Mouse (Mus musculus): ENCODE data around the gene Slc19a2.

Gene Slc19a2

DNA sequence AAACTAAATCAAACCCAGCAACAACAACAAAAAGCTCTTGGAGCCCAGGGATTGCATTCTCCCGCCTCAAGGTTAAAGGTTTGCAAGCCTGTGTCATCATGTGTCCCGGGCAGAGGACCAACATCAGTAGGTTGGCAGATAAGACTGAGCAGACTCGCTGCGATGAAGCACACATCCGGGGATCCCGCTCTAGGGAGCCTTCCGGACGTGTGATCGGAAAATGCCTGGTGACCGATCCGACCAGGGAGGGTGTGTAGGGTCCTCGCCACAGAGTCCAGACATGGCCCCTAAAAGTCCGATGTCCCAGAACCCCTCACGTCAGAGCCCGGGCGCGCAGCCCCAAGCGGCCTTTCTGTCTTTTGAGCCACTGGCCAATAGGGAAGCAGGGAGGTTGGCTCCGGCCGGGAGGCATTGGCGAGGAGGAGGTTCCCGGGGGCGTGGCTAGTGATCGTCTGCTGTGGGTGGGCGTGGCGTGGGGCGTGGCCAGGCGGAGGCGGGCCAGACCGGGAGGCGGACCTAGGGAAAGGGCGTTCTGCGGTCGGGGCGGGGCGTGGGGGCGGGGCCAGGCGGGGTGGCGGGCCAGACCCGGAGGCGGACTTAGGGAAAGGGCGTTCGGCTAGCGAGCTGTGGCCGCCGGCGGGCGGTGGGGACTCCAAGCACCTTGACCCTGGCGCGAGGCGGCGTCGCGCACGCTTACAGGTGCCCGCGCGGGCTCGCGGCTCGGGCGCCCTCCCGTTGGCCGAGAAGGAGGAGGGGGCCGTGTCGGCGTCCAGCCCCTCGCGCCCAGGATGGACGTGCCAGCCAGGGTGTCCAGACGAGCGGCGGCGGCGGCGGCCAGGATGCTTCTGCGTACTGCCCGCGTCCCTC is at the start of gene Slc19a2:
Gene Slc19a2 (plus strand): TSS at position 582 of the 867 bp plus-strand sequence.
- peak; percentile 79; the same call in 1 of the 2 replicates for TF ChIP-seq GATA4 (IDR thresholded peaks at IDR 0.05; ENCODE audit: insufficient replicate concordance, low read length)

DNA sequence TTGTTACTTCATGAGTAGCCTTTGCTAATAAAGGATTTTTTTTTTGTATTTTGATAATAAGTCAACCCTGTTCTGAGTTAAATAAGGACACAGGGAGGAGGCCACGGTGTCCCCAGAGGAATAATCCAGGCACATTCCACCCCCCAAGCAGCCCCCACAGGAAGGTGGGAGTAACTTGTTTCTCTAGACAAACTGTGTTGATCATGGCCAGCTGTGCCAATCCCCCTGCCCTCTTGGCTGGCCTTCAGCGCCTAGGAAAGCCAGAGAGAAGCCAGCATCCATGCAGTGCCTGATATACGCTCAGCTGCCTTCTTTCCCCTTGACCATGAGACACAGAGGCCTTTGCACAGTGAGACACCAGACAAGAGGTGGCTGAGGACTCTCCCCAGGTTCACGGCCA is 49.3 kb upstream of the Slc19a2 start:
- no peak for TF ChIP-seq GATA4 (IDR thresholded peaks at IDR 0.05; ENCODE audit: insufficient replicate concordance, low read length)

GRCm38 (mm10) chr1:164208437-164208836 is 40.4 kb upstream of the Slc19a2 start:
- no peak for TF ChIP-seq GATA4 (IDR thresholded peaks at IDR 0.05; ENCODE audit: insufficient replicate concordance, low read length)

GRCm38 (mm10) chr1:164210899-164211298 is 37.9 kb upstream of the Slc19a2 start:
- TF ChIP-seq GATA4 (IDR thresholded peaks at IDR 0.05; ENCODE audit: insufficient replicate concordance, low read length): no peak

DNA sequence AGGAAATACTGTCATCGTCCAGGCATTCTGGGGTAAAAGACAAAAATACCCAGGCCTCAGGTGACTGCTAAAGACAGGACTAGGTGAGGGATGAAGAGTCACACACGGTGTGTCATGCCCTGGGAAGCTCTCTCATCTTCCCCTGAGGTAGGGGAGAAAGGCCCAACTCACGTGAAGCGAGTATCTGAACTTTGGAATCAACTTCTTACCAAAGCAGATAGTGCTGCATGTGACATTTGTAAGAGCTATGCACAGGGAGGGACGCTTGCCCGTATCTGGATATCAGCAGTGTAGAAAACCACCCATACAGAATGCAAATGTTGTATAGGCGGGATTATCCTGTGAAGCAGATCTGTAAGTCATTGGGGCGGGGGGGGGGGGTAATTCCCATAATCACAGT is 36.2 kb upstream of the Slc19a2 start:
- TF ChIP-seq GATA4 (IDR thresholded peaks at IDR 0.05; ENCODE audit: insufficient replicate concordance, low read length): no peak

DNA sequence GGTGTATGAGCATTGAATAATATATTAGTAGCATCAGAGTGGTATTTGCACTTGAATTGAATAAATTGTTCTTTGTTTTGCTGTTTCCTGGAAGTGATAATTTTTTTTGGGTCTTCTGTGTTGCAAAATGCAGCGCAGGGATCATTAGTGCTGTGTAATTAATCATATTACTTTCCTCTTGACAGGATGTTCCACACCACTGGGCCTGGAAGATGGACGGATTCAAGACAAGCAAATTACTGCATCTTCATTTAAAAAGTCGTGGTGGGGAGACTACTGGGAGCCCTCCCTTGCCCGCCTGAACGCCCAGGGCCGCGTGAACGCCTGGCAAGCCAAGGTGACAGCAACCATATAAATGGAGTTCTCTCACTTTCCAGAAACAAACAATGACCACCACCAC is 34.7 kb upstream of the Slc19a2 start:
- TF ChIP-seq GATA4 (IDR thresholded peaks at IDR 0.05; ENCODE audit: insufficient replicate concordance, low read length): no peak

DNA sequence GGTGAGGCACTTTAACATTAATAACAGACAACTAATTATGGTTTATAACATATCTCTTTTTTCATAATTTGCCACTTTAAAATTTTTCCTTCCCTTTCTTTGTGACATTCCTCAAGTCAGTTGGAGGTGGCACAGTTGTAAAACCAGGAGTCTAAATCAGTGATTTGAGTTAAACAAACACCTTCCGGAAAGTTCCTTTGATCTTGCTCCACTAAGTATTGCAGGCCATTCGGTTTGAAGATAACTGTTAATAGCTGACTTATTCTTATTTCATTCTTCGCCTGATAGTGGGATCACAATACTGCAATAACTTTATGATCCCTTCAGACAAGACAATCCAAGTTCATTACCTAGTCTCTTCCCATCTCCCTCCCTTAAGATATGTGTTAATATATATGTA is 33.7 kb upstream of the Slc19a2 start:
- TF ChIP-seq GATA4 (IDR thresholded peaks at IDR 0.05; ENCODE audit: insufficient replicate concordance, low read length): peak; percentile 14; the same call in 1 of the 2 replicates

- no peak for TF ChIP-seq GATA4 (IDR thresholded peaks at IDR 0.05; ENCODE audit: insufficient replicate concordance, low read length)
Measured at GRCm38 (mm10) chr1:164215540-164215939, 33.3 kb upstream of the Slc19a2 start.

DNA sequence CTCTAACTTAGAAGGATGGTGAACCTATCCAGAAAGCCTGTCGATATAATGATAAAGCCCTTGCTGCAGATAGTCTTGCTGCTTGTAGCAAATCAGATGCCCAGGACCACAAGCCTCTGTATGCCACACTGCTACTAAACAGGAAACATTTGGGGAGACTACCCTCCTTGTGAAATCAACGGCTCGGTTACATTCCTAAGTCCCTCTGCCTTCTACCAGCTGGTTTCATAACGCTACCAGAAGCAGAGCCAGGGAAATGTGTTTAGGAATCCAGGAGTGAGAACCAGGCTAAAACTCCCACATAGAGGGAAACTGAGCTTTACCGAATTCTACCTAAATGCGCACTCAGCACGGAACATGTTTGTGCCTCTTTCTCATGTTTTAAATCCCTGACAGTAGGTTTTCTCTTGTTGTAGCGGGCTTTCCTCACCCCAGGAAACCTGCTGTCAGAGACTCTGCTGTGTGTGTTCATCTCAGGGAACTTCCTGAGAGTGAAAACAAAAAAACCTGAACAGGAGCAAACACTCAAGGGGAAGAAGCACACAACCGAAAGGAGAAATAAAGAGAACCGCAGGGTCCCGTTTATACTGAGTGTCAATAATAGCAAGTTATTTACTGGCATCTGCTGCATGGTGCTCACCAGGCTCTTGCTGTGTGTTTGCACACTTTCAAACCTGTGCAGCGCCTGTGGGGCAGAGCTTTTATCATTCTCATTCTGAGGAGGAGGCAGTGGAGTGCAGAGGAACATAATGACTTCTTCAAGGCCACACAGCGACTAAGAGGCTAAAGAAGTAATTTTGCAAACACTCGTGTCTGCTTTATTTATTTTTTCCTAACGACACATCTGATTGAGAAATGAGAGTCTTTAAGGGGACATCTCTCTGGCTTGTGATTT is 30.8 kb upstream of the Slc19a2 start:
- no peak for TF ChIP-seq GATA4 (IDR thresholded peaks at IDR 0.05; ENCODE audit: insufficient replicate concordance, low read length)

GRCm38 (mm10) chr1:164220261-164220660 is 28.6 kb upstream of the Slc19a2 start:
- peak; percentile 33; the same call in 1 of the 2 replicates for TF ChIP-seq GATA4 (IDR thresholded peaks at IDR 0.05; ENCODE audit: insufficient replicate concordance, low read length)

- no peak for TF ChIP-seq GATA4 (IDR thresholded peaks at IDR 0.05; ENCODE audit: insufficient replicate concordance, low read length)
Measured at GRCm38 (mm10) chr1:164223089-164223488, 25.8 kb upstream of the Slc19a2 start.

DNA sequence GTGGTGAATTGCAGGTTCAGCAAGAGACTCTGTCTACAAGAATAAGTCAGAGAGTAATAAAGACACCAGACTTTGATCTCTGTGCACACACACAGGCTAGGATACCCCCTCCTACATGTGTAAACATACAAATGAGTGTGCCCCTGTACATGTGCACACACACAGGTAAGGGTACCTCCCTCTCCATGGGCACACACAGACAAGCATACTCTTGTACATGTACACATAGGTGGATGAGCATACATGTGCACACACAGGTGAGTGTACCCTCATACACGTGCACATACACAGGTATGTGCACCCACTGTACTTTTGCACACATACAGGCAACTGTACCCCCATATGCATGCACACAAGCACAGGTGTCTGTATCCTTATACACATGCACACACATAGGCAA is 15.4 kb upstream of the Slc19a2 start:
- no peak for TF ChIP-seq GATA4 (IDR thresholded peaks at IDR 0.05; ENCODE audit: insufficient replicate concordance, low read length)

DNA sequence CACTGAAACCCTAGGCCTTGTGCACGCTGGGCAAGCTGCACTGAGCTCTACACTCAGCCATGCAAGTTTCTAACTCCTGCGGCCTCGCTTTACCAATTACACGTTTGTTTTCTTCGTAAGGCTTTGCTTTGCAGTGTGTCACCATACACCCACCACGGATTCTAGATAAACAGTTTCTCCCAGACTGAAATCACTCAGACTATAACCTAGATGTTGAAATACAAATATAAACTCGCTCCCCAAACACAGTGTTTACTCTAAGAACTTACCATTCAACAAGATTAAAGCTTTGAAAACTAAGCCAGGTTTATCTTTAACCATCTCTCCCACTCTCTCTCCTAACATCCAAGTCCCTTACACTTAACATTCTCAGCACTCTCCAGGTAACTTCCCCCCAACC is 13.8 kb upstream of the Slc19a2 start:
- TF ChIP-seq GATA4 (IDR thresholded peaks at IDR 0.05; ENCODE audit: insufficient replicate concordance, low read length): peak; percentile 47; the same call in 1 of the 2 replicates

- TF ChIP-seq GATA4 (IDR thresholded peaks at IDR 0.05; ENCODE audit: insufficient replicate concordance, low read length): no peak
Measured at GRCm38 (mm10) chr1:164236078-164236477, 12.8 kb upstream of the Slc19a2 start.

- no peak for TF ChIP-seq GATA4 (IDR thresholded peaks at IDR 0.05; ENCODE audit: insufficient replicate concordance, low read length)
Measured at GRCm38 (mm10) chr1:164241494-164241893, 7.4 kb upstream of the Slc19a2 start.

DNA sequence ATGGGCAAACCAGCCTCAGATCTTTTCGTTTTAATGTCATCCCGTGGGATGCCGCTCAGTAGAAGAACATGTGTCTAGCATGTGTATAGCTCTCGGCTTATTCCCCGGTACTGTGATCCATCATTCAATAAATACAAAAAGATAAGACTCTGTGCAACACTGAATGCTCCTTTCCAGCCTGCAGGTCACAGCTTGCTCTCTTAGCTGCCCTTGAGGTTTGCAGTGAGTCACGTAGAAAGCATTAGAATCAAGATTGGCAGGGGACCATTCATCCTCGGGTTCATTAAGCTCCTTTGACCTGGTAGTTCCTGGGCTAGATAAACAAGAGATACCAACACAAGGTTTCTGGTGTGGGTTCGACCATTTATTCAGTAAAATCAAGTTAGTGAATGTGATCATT is 6.0 kb upstream of the Slc19a2 start:
- no peak for TF ChIP-seq GATA4 (IDR thresholded peaks at IDR 0.05; ENCODE audit: insufficient replicate concordance, low read length)
